Mouse (Mus musculus) lung, postnatal 4 days (tissue): ENCODE results near the gene Pmm2.
A peak's percentile ranks its signal among the peaks of the same experiment; 100 is the strongest.

ENCODE experiments used
- DNase-seq, 2 experiments: peaks; one replicate each; pipeline ENCODE4 v3.0.0; 2021

Gene Pmm2

DNA sequence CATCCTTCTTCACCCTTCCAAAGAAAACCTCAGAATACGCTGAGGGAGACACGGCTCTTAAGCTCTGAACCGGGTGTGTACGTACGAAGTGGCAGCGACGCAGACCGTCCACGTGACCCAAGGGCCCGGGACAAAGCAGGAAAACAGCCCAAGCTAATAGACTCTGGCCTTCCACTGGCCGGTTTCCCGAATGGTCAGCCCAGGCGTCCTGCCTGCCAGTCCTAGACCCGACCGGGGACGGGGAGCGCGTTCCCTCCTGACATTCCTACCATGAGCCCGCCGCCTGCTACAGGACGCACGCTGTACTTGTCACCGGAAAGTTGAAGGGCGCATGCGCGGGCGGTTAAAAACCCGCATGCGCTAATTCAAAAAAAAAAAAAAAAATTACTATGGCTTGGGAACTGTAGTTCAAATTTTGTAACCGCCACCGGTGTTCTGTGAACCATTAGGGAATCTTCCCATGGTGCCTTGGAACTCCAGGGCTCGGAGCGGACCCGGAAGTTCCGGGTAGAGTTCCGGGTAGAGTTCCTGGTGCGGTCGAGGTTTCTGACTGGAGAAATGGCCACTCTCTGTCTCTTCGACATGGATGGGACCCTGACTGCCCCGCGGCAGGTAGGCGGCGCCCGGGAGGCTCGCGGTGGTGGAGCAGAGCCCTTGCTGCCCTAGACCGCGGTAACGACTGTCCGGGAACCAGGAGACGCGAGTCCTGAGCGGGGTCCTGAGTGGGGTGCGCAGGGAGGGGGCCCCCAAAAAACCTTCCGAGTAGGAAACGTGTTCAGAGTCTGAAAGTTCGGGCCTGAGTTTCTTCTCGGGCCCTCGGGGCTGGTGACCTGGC is at the start of gene Pmm2, which contains the start of gene Tmem186:
Gene Pmm2, plus strand, starts transcription at position 458 of the 835 bp plus-strand sequence.
Gene Tmem186, minus strand, starts transcription at position 496 of the 835 bp plus-strand sequence.
- peak; percentile 86 to 91 for DNase-seq

DNA sequence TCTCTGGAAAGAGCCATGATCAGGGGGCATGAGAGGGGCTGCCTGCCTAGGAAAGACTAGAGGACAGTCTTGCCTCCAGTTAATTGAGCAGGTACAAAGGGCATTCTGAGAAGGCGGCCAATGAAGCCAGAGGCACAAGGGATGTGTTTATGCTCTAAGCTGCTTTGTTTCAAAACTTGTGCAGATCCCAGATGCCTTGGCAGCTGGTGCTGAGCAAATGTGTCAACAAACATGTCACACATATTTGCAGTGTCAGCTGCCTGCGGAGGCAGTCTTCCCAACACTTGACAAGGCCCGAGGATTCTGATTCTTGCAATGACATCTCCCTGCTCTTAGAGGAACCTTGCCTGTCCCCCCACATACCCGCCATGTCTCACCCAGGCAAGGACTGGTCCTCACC is 42.1 kb upstream of the Pmm2 start:
- peak; percentile 5 to 39 for DNase-seq

DNA sequence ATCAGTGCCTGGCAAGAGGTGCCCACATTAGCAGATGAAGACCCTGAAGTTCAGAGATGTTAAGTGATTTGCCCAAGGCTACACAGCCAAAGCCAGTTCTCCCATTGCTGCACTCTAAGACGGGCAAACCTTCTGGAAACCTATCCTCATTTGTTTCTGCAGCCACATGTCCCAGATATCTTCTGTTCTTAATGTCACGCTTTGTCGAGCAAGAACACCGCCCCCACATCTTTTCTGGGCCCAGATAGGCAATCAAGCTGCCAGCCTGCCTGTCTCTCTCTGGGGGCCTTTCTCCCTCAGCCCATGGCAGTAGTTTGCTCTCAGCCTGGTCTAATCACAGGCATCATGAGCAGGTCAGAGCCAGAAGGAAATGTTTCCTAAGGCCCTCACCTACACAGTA is 41.1 kb upstream of the Pmm2 start:
- no peak for DNase-seq

DNA sequence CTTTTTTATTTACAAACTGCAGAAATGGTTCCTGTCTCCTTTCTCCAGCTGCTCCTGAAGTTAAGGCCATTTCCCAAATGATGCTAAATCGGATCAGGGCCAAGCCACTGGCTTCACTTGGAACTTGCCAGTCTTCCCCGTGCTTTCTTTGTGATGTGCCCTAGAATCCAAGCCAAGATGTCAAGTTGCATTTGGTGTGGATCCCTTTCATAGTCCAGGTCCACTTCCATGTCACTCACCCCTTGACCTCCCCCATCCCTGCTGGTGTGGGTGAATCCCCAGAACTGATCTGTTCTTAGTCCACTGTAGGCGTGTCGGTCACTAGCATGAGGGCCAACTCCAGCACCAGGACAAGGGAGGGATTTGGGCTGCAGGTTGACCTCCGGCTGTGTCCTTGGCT is 40.0 kb upstream of the Pmm2 start:
- no peak for DNase-seq

DNA sequence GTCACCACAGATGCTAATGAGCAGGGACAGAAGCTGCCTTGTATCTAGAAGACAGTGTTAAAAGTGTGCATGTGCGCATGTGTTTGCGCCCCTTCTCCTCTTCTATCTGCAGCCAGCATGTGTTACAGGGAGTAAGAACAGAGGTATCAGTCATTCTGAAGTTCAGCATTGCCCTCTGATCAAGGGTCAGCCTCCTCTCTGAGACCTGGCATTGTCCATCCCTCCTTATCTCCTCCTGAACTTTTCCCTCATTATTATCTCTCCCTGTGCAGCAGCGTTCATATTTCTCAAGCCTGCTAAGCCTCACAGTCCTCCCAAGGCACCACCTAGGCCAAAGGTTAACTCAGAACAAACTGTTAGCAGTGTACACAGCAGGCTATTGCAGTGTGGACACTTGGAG is 33.7 kb upstream of the Pmm2 start:
- no peak for DNase-seq

DNA sequence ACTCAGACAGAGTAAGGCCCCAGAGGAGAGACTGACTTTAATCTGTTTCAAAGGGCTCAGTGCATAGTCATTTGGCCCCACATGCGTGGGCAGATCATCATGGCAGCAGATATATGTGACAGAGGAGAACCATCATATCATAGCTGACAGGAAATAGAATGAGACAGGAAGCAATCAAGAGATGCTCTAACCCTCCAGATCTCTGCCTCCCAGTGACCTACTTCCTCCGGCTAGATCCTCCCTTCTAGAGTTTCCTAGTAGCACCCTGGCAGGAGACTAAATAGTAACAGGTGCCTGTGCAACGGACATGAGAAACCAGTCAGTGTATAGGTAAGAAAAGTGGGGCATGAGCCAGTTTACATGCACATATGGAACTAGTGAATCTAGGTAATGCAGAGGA is 27.1 kb upstream of the Pmm2 start:
- no peak for DNase-seq

DNA sequence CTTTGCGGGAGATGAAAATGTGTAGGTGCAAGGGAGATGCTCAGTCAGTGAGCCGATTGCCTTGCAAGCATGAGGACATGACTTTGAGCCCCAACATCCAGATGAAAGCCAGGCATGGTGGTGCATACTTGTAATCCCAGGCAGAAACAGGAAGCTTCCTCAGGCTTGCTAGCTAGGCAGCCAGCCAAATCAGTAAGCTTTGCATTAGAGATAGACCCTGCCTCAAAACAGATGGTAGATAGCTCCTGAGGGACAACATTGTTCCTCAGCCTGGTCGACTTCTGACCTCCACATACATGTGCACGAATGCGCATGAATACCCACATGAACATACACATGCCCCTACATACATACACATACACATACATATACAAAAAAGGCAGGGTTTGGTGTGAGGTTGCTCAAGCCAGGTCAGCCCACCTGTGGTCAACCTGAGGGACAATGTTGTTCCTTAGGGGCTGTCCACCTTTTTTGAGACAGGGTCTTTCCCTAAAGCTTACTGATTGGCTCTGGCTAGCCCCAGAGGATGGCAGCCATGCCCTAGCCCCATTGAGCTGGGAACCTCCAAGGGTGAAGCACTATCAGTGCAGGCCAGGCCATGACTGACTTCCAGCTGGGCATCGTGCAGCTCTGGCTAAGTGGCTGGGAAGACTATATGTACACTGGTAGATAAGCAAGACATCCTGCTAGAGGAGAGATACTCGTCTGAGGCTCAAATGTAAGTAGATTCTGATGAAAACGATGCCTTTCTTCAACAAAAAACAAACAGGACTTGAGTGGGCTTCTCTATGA is 25.1 kb upstream of the Pmm2 start:
- DNase-seq = no peak

DNA sequence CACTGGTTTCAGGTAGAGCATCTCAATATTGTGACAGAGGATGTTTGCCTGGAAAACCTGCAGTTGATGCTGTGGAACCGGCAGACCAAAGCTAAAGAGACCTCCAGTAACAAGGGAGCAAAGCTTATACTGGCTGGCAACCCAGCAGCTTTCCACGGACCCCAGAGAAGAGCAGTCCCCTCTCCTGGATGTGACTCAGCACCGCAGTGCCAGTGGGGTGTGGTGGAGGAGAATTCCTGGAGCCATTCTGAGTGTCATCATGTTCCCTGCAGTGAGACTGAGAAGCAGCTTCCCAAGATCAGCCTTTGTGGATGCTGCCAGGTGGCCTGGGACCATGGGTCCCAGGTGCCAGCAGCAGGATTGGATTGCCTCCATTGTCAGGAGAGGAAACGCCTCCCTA is 24.4 kb upstream of the Pmm2 start:
- DNase-seq = no peak

DNA sequence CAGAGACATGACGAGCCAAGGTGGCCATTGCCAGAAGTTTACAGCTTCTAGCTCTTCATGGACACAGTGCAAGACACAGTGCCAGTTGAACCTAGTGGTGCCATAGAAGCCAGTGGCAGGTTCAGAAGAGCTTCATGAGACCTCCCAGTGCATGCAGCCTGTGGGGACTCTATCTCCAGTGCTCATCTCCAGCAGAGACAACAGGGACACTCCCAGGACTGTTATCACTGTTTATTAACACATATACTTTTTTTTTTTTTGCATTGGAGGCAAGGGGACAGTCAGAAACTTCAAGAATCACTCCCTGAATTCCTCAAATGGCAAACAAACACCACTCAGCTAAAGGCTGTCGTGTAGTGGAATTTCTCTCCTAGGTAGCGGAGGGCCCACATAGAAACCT is 24.0 kb upstream of the Pmm2 start:
- DNase-seq = no peak

DNA sequence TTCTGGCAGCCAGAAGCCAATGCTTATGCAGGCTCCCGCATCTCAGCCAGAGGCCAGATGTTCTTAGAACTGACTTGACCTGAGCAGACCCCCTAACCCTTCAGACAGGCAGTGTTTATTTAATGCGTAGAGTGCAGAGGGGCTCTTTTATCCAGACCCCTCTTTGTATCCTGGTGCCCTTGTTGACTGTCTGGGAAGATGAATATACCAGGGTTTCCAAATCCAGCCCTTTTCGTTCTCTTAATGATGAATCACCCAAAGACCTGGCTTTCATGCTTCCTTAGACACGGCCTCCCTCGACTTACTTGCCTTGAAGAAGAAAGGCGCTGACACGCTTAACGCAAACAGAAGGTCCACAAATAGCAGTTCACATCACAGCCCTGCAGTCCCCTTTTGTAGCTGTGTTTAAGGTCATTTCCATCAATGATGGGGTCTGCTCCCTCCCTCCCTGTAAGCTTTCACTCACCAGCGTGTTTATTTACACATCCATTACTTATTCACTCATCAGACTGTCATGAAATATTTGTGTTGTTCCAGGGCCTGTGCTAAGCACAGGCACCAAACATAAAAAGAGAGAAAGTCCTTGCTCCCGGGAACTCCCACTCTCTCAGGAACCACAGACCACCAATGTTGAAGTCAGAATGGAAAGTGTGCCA is 17.7 kb upstream of the Pmm2 start:
- DNase-seq = no peak

DNA sequence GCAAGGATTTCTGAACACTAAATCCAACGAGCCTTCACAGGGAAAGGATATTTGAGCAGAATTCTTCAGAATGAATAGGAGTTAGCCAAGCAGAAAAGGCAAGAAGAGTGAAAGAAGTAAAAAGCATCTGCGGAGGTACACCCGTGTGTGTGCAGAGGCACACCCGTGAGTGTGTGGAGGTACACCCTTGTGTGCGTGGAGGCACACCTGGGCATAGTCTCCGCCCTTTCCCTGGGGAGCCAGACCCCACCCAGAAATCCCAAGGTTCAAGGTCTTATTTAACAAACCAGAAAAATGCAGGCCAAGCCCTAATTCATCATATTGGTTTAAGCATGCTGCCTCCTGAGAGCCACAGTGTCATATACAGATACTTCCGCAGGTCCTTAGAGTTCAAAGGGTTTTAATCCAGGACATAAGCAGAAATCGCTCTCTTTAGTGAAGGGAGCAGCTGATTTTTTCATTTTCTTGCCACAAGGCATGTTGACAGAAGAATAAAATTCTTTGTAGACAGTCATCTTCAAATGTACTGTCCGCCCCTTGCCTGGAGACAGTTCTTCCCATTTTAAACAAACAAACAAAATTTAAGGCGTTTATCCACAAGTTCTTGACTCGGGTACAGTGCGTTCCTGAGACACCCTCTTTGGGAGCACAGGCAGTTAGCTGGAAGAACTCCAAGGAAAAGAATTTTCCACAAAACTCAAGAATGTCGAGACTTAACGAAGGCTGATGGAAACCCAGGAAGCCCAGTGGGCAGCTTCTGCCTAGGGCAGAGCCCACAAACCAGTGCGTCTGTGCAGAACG is 17.0 kb upstream of the Pmm2 start:
- no peak for DNase-seq

DNA sequence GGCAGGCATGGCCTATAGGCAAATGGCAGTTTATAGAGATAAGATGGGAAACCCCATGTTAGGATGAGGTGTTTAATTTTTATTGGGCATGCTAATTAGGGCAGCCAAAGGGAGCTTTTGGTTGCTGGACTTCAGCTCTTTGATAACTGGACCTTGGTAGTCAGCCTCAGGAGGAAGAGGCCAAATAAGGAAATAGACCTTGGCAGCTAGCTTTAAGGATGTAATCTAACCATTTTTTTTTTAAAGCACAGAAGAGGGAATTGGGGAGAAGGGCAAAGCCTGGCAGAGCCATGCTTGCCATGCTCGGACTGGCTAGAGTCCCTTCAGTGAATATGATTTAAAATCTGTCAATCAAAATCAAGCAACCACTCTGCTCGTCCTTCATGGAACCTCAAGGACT is 7.1 kb upstream of the Pmm2 start:
- DNase-seq = no peak

DNA sequence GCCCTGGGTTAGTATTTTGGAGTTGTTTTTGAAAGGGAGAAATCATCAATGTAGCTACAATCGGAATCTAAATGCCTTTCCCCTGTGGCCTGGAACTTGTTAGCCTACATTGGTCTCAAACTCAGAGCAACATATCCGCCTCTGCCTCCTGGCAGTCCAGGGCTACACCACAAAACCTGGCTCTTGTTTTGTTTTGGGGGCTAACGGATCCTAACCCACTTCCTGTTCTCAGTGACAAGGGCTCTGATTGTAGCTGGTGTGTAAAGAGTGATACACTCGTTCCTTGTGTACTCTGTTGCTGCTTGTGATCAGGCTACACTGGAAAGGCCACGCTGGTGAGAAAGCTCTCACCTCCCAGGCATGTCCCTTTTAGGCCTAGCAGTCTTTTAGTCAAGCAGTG is 6.0 kb upstream of the Pmm2 start:
- no peak for DNase-seq

DNA sequence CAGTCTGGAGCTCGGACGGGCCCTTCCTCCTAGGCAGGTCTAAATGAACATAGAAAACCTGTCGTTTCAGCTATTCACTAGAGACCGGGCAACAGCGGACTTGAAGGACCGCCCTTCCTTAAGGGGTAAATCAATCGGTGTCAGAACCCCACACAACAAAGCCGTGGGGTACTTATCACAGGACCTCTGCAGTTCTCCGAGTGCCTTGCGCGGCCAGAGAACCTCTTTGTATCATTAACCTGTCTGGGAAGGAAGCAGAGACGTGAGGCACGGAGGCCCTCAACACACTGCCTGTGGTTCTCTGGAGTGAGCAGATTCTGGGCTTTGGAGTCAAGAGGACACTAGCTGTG is 632 bp upstream of the Pmm2 start:
- no peak for DNase-seq

DNA sequence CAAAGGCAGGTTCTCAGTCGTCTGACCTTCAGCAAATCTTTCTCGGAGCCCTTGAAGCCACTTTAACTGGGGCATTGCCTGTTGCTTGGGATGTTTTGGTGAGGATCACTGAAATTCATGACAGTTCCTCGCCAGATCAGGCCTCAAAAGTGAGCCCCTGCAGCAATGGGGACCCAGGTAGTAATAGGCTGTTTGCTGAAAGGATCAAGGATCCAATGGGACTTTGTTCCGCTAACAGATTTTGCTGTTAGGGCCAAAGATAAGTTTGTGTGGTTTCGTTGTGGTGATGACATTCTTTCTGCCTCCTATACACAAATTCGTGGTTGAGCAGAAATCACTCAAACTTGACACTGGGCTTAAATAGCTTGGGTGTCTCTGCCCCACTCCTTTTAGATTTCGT is 657 bp downstream of the Pmm2 start:
- no peak for DNase-seq

DNA sequence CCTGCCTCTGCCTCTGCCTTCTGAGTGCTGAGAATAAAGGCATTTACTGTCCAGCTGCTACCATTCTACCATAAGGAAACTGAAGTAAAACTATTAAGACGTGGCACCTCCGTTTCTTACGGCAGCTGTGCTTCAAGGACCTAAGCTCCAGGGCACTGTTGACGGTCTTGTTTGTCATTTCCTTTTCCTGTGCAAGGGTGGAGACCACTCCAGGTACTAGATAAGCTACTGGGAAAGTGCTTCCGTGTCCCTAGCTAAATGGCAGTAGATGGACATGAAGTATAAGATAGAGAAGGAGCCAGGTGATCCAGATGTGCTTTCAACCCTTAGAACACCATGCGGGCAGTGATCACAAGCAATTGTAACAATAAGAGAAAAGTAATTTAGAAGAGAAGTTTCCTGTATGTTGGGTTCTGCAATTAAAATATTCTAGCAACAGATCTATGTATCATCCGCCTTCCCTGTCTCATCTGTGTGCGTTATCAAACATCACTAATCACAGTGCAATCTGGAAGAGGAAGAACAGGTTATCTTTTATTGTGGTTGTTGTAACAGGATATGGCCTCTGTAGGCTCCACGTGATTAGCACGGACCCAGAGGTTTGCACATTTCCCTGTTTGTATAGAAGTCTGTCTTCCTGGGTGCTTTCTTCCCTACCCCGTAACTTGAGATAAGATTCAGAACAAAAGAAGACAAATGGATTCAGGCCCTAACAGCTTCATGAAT is 2.2 kb downstream of the Pmm2 start:
- DNase-seq = no peak

DNA sequence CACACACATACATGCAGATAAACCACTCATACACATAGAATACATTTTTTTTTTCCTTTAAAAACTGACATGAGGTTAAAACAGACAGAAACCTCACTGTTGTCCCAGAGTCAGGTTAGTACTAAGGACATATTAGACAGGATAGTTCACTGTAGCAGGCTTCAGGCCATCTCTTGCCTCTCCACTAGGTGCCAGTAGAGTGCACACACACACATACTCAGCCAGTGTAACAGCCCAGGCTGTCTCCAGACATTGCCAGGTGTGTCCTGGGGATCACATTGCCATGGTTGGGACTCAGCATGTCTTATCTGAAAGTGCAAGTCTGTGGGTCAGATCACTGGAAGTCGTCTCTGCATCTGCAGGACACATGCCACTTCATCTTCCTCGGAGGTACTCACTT is 6.4 kb downstream of the Pmm2 start:
- DNase-seq = peak in 1 of 2 experiments; percentile 56

DNA sequence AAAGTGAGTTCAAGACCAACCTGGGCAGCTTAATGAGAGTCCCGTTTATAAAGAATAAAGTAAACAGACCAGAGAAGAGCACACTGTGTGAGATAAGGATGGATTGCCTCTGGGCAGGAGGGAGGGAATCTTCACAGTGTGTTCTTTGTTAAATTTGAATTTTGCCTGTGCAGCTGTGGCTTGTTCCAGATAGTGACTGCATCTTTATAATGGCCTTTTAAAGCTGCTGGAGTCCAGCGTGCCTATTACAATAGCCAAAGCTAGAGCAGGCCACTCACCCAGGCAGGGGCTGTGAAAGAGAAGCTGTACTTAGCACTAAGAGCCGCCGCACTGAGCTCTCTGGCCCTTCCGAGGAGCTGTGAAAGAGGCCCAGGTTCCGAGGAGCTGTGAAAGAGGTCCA is 8.1 kb downstream of the Pmm2 start:
- DNase-seq = no peak

DNA sequence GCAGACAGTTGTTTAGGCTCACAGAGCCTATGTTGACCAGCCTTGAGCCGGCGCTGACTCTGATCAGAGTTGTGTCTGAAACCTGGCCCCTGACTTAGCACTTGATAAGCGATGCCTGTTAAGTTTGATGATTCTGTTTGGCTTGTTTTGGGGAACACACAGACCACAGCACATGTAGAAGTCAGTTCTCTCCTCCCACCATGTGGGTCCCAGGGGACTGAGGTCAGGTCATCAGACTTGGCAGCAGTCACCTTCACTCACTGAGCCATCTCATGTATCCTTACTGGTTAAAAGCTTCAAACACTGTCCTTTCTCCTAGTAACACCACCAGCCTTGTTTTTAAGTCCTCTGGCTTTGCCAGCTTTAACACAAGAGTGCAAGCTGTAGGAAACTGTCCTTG is 12.5 kb downstream of the Pmm2 start:
- DNase-seq = no peak

DNA sequence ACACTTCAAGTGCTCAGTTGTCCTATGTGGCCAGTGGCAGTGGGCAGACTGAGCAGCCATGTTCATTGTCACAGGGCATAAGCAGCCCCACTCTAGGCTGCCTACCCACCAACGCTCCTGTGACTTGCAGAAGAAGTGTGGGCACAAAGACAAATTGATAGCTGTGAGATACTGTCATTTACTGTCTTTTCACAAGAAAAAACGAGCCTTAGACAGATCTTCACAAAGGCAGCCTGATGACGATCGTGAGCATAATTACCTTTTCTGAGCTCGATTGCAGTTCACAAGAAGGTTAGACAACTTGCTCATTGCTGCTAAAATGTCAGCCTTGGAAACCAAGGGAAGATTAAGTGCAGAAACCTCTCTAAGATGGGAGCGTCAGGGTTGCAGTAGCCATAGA is 17.6 kb downstream of the Pmm2 start:
- DNase-seq = no peak

DNA sequence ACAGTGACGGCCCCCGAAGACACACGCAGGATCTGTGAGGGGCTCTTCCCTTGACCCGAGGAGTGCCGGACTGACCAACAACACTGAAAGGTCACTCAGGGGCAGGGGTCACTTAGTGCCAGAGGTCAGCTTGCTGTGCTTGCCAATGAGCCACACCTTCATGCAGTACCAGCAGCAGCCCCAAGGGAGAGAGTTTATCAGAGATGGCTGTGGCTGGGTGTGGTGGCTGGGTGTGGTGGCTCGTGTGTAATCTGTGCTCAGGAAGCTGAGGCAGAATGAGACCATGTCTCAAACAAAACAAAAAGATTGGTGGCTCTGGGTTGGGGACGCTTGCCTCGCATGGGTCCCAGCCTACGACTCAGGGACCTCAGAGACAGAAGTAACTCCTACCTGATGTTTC is 18.1 kb downstream of the Pmm2 start:
- DNase-seq = no peak

DNA sequence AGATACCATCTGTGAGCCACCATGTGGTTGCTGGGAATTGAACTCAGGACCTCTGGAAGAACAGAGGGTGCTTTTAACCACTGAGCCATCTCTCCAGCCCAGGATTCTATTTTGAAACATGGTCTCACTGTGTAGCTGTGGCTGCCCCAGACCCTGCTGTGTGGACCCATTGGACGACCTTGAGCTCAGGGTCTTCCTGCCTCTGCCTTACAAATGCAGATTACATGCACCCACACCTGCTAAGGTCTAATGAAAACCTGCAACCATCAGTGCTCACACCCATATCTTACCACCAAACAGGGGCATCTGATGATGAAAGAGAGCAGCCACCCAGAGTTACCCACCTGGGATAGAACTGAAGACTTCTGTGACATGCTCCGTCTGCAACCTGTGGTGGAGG is 18.8 kb downstream of the Pmm2 start:
- DNase-seq = no peak
